Mouse (Mus musculus): Measurements from ENCODE around the gene Notch4. TPM values are rescaled to one million over a fixed set of nuclear protein-coding genes. Genes with fewer than 3 reads are reported as not detected.

Notch4 gene
- total RNA-seq, 2 experiments from 2014 or later: 11.3 to 12.4 TPM

- DNase-seq: no peak
These were observed 29.9 kb downstream of the Notch4 start for GRCm38 (mm10) chr17:34593752-34594525.

GRCm38 (mm10) chr17:34596098-34596497, 32.0 kb downstream of the Notch4 start:
- no peak for DNase-seq

GRCm38 (mm10) chr17:34597566-34598095, 33.6 kb downstream of the Notch4 start, which contains the start of gene Ager:
Ager (plus strand) TSS chr17:34597862.
- no peak for DNase-seq

- DNase-seq: no peak
These were observed 35.8 kb downstream of the Notch4 start for GRCm38 (mm10) chr17:34599891-34600290.

GRCm38 (mm10) chr17:34601796-34602195, 37.7 kb downstream of the Notch4 start:
- DNase-seq: no peak

- peak; percentile 99 for DNase-seq
These were observed 39.5 kb downstream of the Notch4 start, which contains the start of gene Rnf5 for GRCm38 (mm10) chr17:34603375-34604060. Rnf5 (minus strand) TSS chr17:34603690.

- DNase-seq: peak; percentile 99
These were observed 40.0 kb downstream of the Notch4 start, which contains the start of gene Agpat1 for GRCm38 (mm10) chr17:34604061-34604508. Agpat1 (plus strand) TSS chr17:34604262.

- DNase-seq: peak; percentile 65
These were observed 40.6 kb downstream of the Notch4 start for GRCm38 (mm10) chr17:34604511-34605237.

GRCm38 (mm10) chr17:34605609-34606008, 41.5 kb downstream of the Notch4 start:
- DNase-seq: peak; percentile 97

GRCm38 (mm10) chr17:34606186-34607039, 42.3 kb downstream of the Notch4 start:
- DNase-seq: no peak

- no peak for DNase-seq
These were observed 43.9 kb downstream of the Notch4 start for GRCm38 (mm10) chr17:34607997-34608396.

- DNase-seq: no peak
These were observed 47.0 kb downstream of the Notch4 start for GRCm38 (mm10) chr17:34611050-34611449.

GRCm38 (mm10) chr17:34613054-34613645, 49.1 kb downstream of the Notch4 start:
- no peak for DNase-seq

GRCm38 (mm10) chr17:34613830-34614229, 49.8 kb downstream of the Notch4 start:
- no peak for DNase-seq

GRCm38 (mm10) chr17:34615871-34616270, 51.8 kb downstream of the Notch4 start, which contains the start of gene Egfl8:
Egfl8 (minus strand) TSS chr17:34615971.
- no peak for DNase-seq

GRCm38 (mm10) chr17:34618999-34619398, 54.9 kb downstream of the Notch4 start:
- DNase-seq: no peak

- no peak for DNase-seq
These were observed 56.9 kb downstream of the Notch4 start for GRCm38 (mm10) chr17:34621006-34621405.

GRCm38 (mm10) chr17:34623161-34623560, 59.1 kb downstream of the Notch4 start:
- no peak for DNase-seq

- no peak for DNase-seq
These were observed 60.9 kb downstream of the Notch4 start for GRCm38 (mm10) chr17:34624981-34625380.

GRCm38 (mm10) chr17:34626062-34626772, 62.1 kb downstream of the Notch4 start:
- no peak for DNase-seq

Measured in gastrocnemius, postnatal 25 days (tissue).